Mouse (Mus musculus) kidney, postnatal 0 days (tissue): ENCODE measurements around the gene Kat2b. TPM values are rescaled to one million over a fixed set of nuclear protein-coding genes. Genes with fewer than 3 reads are reported as not detected.

Source experiments
- ATAC-seq: fragments of 200-750 bp; cut with Nextera tagmentation; replicated peaks from 2 replicates; pipeline ENCODE4 v1.8.0; 2017; ENCODE audit warnings: low read depth, moderate number of reproducible peaks, moderate TSS enrichment, moderate library complexity; ENCODE audit not compliant: low FRiP score
- DNase-seq: peaks from one replicate; pipeline ENCODE4 v3.0.0-alpha.2; 2016; ENCODE audit warnings: low spot score
- H3K27ac ChIP-seq: fragments of 300-500 bp; sonication (generic); 2 replicates; pipeline ENCODE4 v1.5.1; 2014; ENCODE audit warnings: mild to moderate bottlenecking
- H3K27me3 ChIP-seq: fragments of 300-500 bp; sonication (generic); 2 replicates; pipeline ENCODE4 v1.6.1; 2014; ENCODE audit warnings: low read length, mixed read lengths; ENCODE audit not compliant: insufficient read depth
- H3K36me3 ChIP-seq: fragments of 300-500 bp; sonication (generic); 2 replicates; pipeline ENCODE4 v1.6.1; 2014; ENCODE audit warnings: low read length, mixed read lengths; ENCODE audit not compliant: insufficient read depth
- H3K4me1 ChIP-seq: fragments of 300-500 bp; sonication (generic); replicated peaks from 2 replicates; pipeline ENCODE4 v1.6.1; 2014; ENCODE audit warnings: antibody characterized with exemption, low read length, mixed read lengths; ENCODE audit not compliant: insufficient read depth
- H3K4me2 ChIP-seq: fragments of 300-500 bp; sonication (generic); 2 replicates; pipeline ENCODE4 v1.6.1; 2014; ENCODE audit warnings: mild to moderate bottlenecking, low read length, moderate library complexity, mixed read lengths
- H3K4me3 ChIP-seq: fragments of 300-500 bp; sonication (generic); replicated peaks from 2 replicates; pipeline ENCODE4 v1.5.1; 2014; ENCODE audit warnings: low read depth, low read length
- H3K9ac ChIP-seq: fragments of 300-500 bp; sonication (generic); 2 replicates; pipeline ENCODE4 v1.6.1; 2014; ENCODE audit warnings: low read depth, low read length
- H3K9me3 ChIP-seq: fragments of 300-500 bp; sonication (generic); replicated peaks from 2 replicates; pipeline ENCODE4 v1.6.1; 2016; ENCODE audit warnings: low read length, inconsistent platforms, mixed read lengths
- CTCF ChIP-seq: IDR thresholded peaks from 2 replicates; pipeline ENCODE4 v1.5.1; 2016; ENCODE audit warnings: antibody characterized with exemption, low read depth, mild to moderate bottlenecking, moderate library complexity
- WGBS: fragments of 180-500 bp; shearing (Covaris S2); extraction: QIAGEN DNeasy Blood & Tissue Kit; methylation state at CpG from one replicate; pipeline ENCODE4 v1.1.7; 2014; 5-methylcytosine and 5-hydroxymethylcytosine counted together
- polyA plus RNA-seq: library from polyadenylated mRNA; unstranded; fragments of >200 nt; fragmentation: Nextera tagmentation; extraction: Ambion mirVana; gene quantifications from 2 replicates; pipeline ENCODE4 v1.2.1, GENCODE M21; 2015

The Kat2b gene
- polyA plus RNA-seq, 1 experiment from 2014 or later: 4.7 TPM

- DNase-seq (no peak), ATAC-seq (no peak)
- Histone ChIP-seq H3K27ac (no peak overlapping the region), H3K4me1 (no peaks in the 10 kb centered on the region), H3K4me2 (no peak overlapping the region), H3K9me3 (no peaks in the 10 kb centered on the region), H3K4me3 (no peak overlapping the region), H3K27me3 (no peaks in the 10 kb centered on the region), H3K9ac (no peak overlapping the region), H3K36me3 (no peaks in the 10 kb centered on the region)
- no peak for TF ChIP-seq CTCF
- WGBS: 77% methylated on average over 5 of the region's 5 CpGs
Measured at GRCm38 (mm10) chr17:53559646-53560045, 7.0 kb upstream of the Kat2b start.

DNA sequence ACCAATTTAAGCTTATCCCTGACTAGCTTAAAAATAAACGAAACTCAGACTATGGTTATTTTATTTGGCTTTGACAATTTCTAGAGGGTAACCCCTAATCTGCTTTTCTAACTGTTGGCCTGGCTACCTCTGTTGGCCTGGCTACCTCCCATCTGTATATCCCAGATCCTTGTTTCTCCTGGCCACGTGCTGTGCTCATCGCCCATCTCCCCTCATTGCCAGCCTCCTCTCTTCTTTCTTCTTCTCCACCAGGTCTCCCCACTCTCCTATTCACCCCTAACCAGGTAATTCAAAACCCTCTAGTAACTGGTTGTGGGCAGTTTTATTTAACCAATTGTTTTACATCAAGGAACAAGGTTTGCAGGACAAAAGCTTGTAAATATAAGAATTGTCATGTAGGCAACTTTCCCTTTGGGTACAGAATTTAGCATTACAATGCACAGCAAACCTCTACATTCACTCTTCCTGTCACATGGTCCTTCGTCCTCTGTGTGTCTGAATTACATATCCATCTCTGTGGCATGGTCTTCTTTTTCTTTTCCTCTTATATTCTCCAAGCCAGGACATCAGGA is 5.1 kb upstream of the Kat2b start:
- Histone ChIP-seq H3K36me3 (no peaks in the 10 kb centered on the region), H3K4me1 (no peaks in the 10 kb centered on the region), H3K9ac (no peak overlapping the region), H3K4me3 (no peak overlapping the region), H3K27ac (no peak overlapping the region), H3K9me3 (no peaks in the 10 kb centered on the region), H3K4me2 (no peak overlapping the region), H3K27me3 (no peaks in the 10 kb centered on the region)
- WGBS: 84% methylated on average over 4 of the region's 4 CpGs
- ATAC-seq (no peak), DNase-seq (no peak)
- no peak for TF ChIP-seq CTCF

DNA sequence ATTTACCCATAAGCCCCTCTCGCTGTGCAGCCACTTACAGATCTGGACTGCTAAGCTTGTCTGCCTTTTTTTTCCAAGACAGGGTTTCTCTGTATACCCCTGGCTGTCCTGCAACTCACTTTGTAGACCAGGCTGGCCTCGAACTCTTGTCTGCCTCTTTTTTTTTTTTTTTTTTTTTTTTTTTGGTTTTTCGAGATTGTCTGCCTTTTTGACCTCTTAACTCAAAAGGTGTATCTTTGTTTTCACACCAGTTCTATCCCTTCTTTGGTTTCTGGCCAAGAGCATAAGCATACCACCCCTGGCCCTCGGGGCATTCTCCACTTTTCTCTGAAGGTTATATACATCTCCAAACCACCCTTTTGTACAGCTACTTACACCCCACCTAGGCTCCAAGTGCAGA is 1.8 kb upstream of the Kat2b start:
- H3K4me3 ChIP-seq: no peak overlapping the region
- DNase-seq (no peak), ATAC-seq (no peak)
- peaks cover 8% of the 10 kb centered on the region; the same call in 1 of the 2 replicates for H3K4me1 ChIP-seq
- no peak overlapping the region for H3K4me2 ChIP-seq
- H3K27me3 ChIP-seq: no peaks in the 10 kb centered on the region
- H3K9me3 ChIP-seq: no peaks in the 10 kb centered on the region
- WGBS: 92% methylated on average over 4 of the region's 4 CpGs
- no peaks in the 10 kb centered on the region for H3K36me3 ChIP-seq
- no peak overlapping the region for H3K9ac ChIP-seq
- no peak overlapping the region for H3K27ac ChIP-seq
- no peak for TF ChIP-seq CTCF

DNA sequence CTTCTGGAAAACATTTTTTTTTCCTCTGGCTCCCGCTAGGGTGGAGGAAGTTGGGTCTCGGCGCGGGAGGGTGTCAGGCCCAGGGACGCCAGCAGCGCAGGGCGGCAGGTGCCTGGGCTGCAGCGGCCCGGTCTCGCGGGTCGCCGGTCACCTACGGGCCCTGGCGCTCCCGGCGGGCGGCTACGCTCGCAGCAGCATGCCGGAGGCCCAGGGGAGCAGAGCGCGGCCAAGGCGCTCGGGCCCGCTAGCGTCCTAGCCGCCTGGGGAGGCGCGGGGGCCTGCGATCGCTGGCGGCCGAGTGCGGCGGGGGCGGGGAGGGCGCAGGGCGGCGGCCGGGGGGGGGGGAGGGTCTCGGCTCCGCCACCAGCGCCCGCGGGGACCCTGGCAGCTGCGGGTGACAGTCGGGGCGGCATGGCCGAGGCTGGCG is 271 bp downstream of the Kat2b start:
- ATAC-seq (peak; percentile 78), DNase-seq (peak; percentile 90)
- WGBS: 0% methylated on average over 32 of the region's 51 CpGs
- Histone ChIP-seq H3K4me1 (peaks cover 8% of the 10 kb centered on the region; the same call in 1 of the 2 replicates), H3K27ac (peak overlapping the region; percentile 96), H3K9ac (peak overlapping the region; percentile 94), H3K4me3 (peak overlapping the region; percentile 89), H3K27me3 (no peaks in the 10 kb centered on the region), H3K4me2 (peak overlapping the region; percentile 99), H3K36me3 (no peaks in the 10 kb centered on the region), H3K9me3 (no peaks in the 10 kb centered on the region)
- TF ChIP-seq CTCF: peak; percentile 25; the same call in 1 of the 2 replicates

DNA sequence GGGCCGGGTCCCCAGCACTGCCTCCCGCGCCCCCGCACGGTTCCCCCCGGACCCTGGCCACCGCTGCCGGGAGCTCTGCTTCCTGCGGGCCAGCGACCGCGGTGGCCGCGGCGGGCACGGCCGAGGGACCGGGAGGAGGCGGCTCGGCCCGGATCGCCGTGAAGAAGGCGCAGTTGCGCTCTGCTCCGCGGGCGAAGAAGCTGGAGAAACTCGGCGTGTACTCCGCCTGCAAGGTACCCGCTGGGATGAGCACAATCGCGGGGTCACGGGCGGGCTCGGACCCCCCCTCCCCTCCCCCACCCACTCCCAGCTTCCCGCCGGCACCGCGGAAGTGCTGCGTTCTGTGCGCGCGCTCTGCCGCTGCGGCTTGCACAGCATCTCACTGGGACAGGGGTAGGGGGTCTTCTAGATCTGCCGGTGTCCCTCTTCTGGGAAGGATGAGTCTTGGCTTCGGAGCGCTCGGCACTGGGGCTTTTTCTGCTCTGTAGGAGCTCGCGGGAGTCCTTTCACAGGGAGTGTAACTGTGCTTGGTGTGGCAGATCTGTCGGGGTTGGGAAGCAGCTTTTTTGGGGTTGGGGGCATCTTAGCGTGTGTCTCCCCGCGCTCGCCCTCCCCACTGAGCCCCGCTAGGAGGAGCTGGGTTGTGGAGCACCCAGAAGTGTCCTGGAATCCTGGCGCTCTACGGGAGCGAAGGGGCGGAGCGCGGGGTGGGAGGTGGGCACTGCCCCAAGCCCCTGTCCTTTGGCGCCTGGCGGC is 863 bp downstream of the Kat2b start:
- peak; percentile 18 for TF ChIP-seq CTCF
- Histone ChIP-seq H3K4me1 (peaks cover 8% of the 10 kb centered on the region; the same call in 1 of the 2 replicates), H3K4me2 (peak overlapping the region; percentile 99), H3K27ac (peak overlapping the region; percentile 96), H3K4me3 (peak overlapping the region; percentile 89), H3K9me3 (no peaks in the 10 kb centered on the region), H3K36me3 (no peaks in the 10 kb centered on the region), H3K9ac (peak overlapping the region; percentile 94), H3K27me3 (no peaks in the 10 kb centered on the region)
- peak; percentile 67 for ATAC-seq
- under 1% methylated on average over 56 of the region's 67 CpGs for WGBS
- DNase-seq: peak; percentile 42

DNA sequence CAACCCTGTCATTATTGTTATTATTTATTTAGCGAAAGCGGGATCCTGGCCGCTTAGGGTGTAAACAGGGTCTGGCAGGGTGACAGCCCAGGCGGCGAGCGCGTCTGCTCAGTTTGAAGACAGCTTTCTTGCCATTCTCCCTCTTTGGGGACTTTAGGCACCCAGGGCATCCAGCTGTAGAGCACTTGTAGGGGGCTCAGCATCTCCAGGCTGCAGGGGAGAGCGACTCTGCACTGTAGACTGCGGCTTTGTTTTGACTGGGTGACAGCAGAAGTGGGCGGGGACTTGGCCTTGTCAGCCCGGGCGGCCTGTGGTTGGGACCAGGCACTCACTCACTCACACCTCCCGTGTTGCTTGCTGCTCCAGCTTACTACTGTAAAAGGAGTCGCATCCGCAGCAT is 1.5 kb downstream of the Kat2b start:
- 0% methylated on average over 15 of the region's 15 CpGs for WGBS
- H3K4me1 ChIP-seq: peaks cover 8% of the 10 kb centered on the region; the same call in 1 of the 2 replicates
- no peaks in the 10 kb centered on the region for H3K27me3 ChIP-seq

More for the DNA sequence above, 1.5 kb downstream of the Kat2b start:
- DNase-seq (peak; percentile 92), ATAC-seq (peak; percentile 77)
- TF ChIP-seq CTCF: no peak
- no peaks in the 10 kb centered on the region for H3K9me3 ChIP-seq
- H3K4me3 ChIP-seq: peak overlapping the region; percentile 89
- peak overlapping the region; percentile 99 for H3K4me2 ChIP-seq
- peak overlapping the region; percentile 94 for H3K9ac ChIP-seq
- peak overlapping the region; percentile 96 for H3K27ac ChIP-seq
- H3K36me3 ChIP-seq: no peaks in the 10 kb centered on the region
